In the genomic region with DNA sequence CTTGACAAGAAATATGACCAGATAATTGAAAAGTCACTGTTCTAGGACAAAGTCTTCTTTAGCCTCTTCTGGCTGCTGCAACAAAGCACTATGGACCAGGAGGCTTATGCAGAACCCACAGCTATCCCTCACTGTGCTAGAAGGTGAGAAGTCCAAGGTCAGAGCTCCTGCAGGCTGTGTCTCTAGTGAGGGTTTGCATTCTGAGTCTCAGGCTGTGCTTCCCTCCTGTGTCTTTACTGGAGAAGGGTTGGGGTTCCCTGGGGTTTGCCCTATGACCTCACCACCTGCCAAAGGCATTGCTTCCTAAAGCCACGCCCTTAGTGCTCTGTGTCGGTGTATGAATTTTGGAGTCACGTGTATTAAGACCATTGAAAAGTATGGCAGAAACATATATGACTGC, we compare ENCODE assay signal across 29 mouse cellular contexts. TPM values are rescaled to one million over a fixed set of nuclear protein-coding genes. Genes with fewer than 3 reads are reported as not detected.
DNase-seq lines count a peak whose midpoint lies in the region; ATAC-seq and TF ChIP-seq lines count a peak whose summit lies in the region.
"Had no signal": no experiment of that assay in that cellular context is flagged by ENCODE, and none has a peak within 500 bp of the region (broad histone marks: within the 10 kb centered on the region; RNA-seq: fewer than 3 reads in every experiment).

No protein-coding gene starts in this region.

- 77% methylated on average over 3 of the region's 3 CpGs for WGBS in heart, embryonic 10.5 days
- 93% methylated on average over 3 of the region's 3 CpGs for WGBS in midbrain, postnatal 0 days

- no peak overlapping the region for H3K27ac ChIP-seq in heart, embryonic 10.5 days
- H3K27ac ChIP-seq in midbrain, postnatal 0 days (ENCODE audit: low read depth, low read length), result no peak overlapping the region
- H3K27ac ChIP-seq: embryonic facial prominence, embryonic 10.5 days; embryonic facial prominence, embryonic 12.5 days; forebrain, embryonic 13.5 days; forebrain, embryonic 15.5 days had no signal

- no peak overlapping the region for H3K4me3 ChIP-seq in heart, embryonic 10.5 days
- H3K4me3 ChIP-seq in midbrain, postnatal 0 days (ENCODE audit: low read depth, low read length), result no peak overlapping the region
- H3K4me3 ChIP-seq: embryonic facial prominence, embryonic 10.5 days; embryonic facial prominence, embryonic 12.5 days; forebrain, embryonic 13.5 days; forebrain, embryonic 15.5 days had no signal

- no peaks in the 10 kb centered on the region for H3K9me3 ChIP-seq in heart, embryonic 10.5 days
- no peaks in the 10 kb centered on the region for H3K9me3 ChIP-seq in midbrain, postnatal 0 days (ENCODE audit: low read length)
- H3K9me3 ChIP-seq: embryonic facial prominence, embryonic 10.5 days; embryonic facial prominence, embryonic 12.5 days; forebrain, embryonic 13.5 days; forebrain, embryonic 15.5 days had no signal

- H3K27me3 ChIP-seq in heart, embryonic 10.5 days (ENCODE audit: insufficient read depth, poor library complexity, severe bottlenecking), result no peaks in the 10 kb centered on the region
- no peaks in the 10 kb centered on the region for H3K27me3 ChIP-seq in midbrain, postnatal 0 days (ENCODE audit: insufficient read depth, low read length)
- H3K27me3 ChIP-seq: CH12.LX; embryonic facial prominence, embryonic 12.5 days; forebrain, embryonic 13.5 days; forebrain, embryonic 15.5 days had no signal

- no peaks in the 10 kb centered on the region for H3K4me1 ChIP-seq in heart, embryonic 10.5 days
- no peaks in the 10 kb centered on the region for H3K4me1 ChIP-seq in midbrain, postnatal 0 days (ENCODE audit: insufficient read depth, low read length)
- H3K4me1 ChIP-seq: embryonic facial prominence, embryonic 10.5 days; embryonic facial prominence, embryonic 12.5 days had no signal

- no peak overlapping the region for H3K4me2 ChIP-seq in midbrain, postnatal 0 days (ENCODE audit: low read depth, low read length, poor library complexity, severe bottlenecking)
- H3K4me2 ChIP-seq: embryonic facial prominence, embryonic 12.5 days; forebrain, embryonic 13.5 days; forebrain, embryonic 15.5 days had no signal

- intact Hi-C loops in heart, postnatal 25 days (cut with DNase I), result no loop called here
- intact Hi-C loops in left cerebral cortex, postnatal 25 days (cut with DNase I), result no loop called here

- DNase-seq in heart, embryonic 10.5 days (ENCODE audit: low spot score), result peak; percentile 51
- no peak for DNase-seq in heart, postnatal 25 days (ENCODE audit: low spot score)
- DNase-seq in 416B (ENCODE audit: low read depth) (peak; percentile 12), ES-CJ7 (ENCODE audit: low read depth, low spot score) (peak; percentile 53)
- DNase-seq in left cerebral cortex, postnatal 25 days (ENCODE audit: low spot score in 2 of 2), result no peak
- DNase-seq in midbrain, postnatal 0 days (ENCODE audit: low spot score), result no peak
- DNase-seq: adrenal gland, adult 8-10 months; adrenal gland, postnatal 14 days; adrenal gland, postnatal 36 days; B cell, adult 2 months; cerebellum, adult 11-12 months; cerebellum, adult 2 months; cerebellum, adult 9-10 months; cerebellum, postnatal 10 days; cerebellum, postnatal 25 days; forebrain, postnatal 0 days had no signal

- H3K36me3 ChIP-seq in heart, embryonic 10.5 days, result no peaks in the 10 kb centered on the region
- no peaks in the 10 kb centered on the region for H3K36me3 ChIP-seq in midbrain, postnatal 0 days (ENCODE audit: insufficient read depth, low read length)
- H3K36me3 ChIP-seq: embryonic facial prominence, embryonic 10.5 days; embryonic facial prominence, embryonic 12.5 days; forebrain, embryonic 15.5 days had no signal

- H3K9ac ChIP-seq in midbrain, postnatal 0 days (replicated peaks; ENCODE audit: low read length, poor library complexity, severe bottlenecking), result no peak overlapping the region
- H3K9ac ChIP-seq: embryonic facial prominence, embryonic 12.5 days; forebrain, embryonic 13.5 days; forebrain, embryonic 15.5 days; forebrain, postnatal 0 days had no signal

- ATAC-seq in midbrain, postnatal 0 days (ENCODE audit: low FRiP score), result no peak
- ATAC-seq: activated CD4-positive, CD25-positive, alpha-beta regulatory T cell, adult 4 months; CD4-positive, CD25-positive, alpha-beta regulatory T cell, adult 4 months; forebrain, embryonic 13.5 days; forebrain, embryonic 15.5 days; forebrain, postnatal 0 days had no signal

- no peak for TF ChIP-seq CTCF in midbrain, postnatal 0 days (IDR thresholded peaks at IDR 0.05)

RNA-seq across cellular contexts. Expression of gene Aldoart2, which starts 3.4 kb away (rescaled TPM):
- 0.09 TPM in 1 of 2 replicates, not detected in the other for polyA plus RNA-seq in heart, embryonic 10.5 days (2016; fragmentation: Nextera tagmentation; extraction: Ambion mirVana)
- total RNA-seq in heart, postnatal 25 days (2021), result not detected
- total RNA-seq in left cerebral cortex, postnatal 25 days (2021), result not detected
- 0.14 TPM in 1 of 2 replicates, not detected in the other for total RNA-seq in midbrain, postnatal 0 days (2014; rRNA removed)
- 0.10 TPM in 1 of 2 replicates, not detected in the other for polyA plus RNA-seq in midbrain, postnatal 0 days (2015; fragmentation: Nextera tagmentation; extraction: Ambion mirVana)
- total RNA-seq: adrenal gland, adult 18-20 months; adrenal gland, adult 8-10 months; adrenal gland, postnatal 14 days; adrenal gland, postnatal 36 days; CH12.LX; forebrain, postnatal 0 days; MEL had no signal
- polyA plus RNA-seq: cortical plate, adult 2 months; embryonic facial prominence, embryonic 10.5 days; embryonic facial prominence, embryonic 12.5 days; embryonic facial prominence, embryonic 14.5 days; forebrain, embryonic 11.5 days; forebrain, embryonic 13.5 days; forebrain, embryonic 15.5 days had no signal

RNA-seq across cellular contexts. Expression of gene Insm2, which starts 30.8 kb away (rescaled TPM):
- polyA plus RNA-seq in heart, embryonic 10.5 days (2016; fragmentation: Nextera tagmentation; extraction: Ambion mirVana), result 0.06 TPM in 1 of 2 replicates, not detected in the other
- total RNA-seq in heart, postnatal 25 days (2021), result not detected
- under 1 TPM; 0.30 to 0.37 TPM for total RNA-seq in left cerebral cortex, postnatal 25 days (2021)
- total RNA-seq in midbrain, postnatal 0 days (2014; rRNA removed), result 0.66 and 1.5 TPM in 2 replicates
- 0.59 and 1.1 TPM in 2 replicates for polyA plus RNA-seq in midbrain, postnatal 0 days (2015; fragmentation: Nextera tagmentation; extraction: Ambion mirVana)
- total RNA-seq: CH12.LX, ES-E14, MEL had no signal

Comparison
In these comparisons a context has a peak if more than half of its experiments do, and no peak if none do; other contexts are left out.
1. DNase-seq: peak in heart, embryonic 10.5 days (single experiment), 416B (single experiment) and ES-CJ7 (single experiment); none in heart, postnatal 25 days (single experiment), left cerebral cortex, postnatal 25 days (0 of 2) and midbrain, postnatal 0 days (single experiment).